Mouse (Mus musculus) MEL (cell line): ENCODE results near the gene Tcte2. TPM values are rescaled to one million over a fixed set of nuclear protein-coding genes. Genes with fewer than 3 reads are reported as not detected.

ENCODE experiments used
- DNase-seq: peaks from one replicate; pipeline ENCODE4 v3.0.0; 2011; ENCODE audit warnings: low read depth, low spot score
- H3K27ac ChIP-seq: 2 replicates; pipeline ENCODE4 v1.5.1; 2012; ENCODE audit warnings: low read depth, mild to moderate bottlenecking, control low read depth, low read length, moderate library complexity; ENCODE audit not compliant: control insufficient read depth
- H3K27me3 ChIP-seq, 2 experiments: fragments of 150-350 bp in 1 of 2; sonication (generic) in 1 of 2; 2 replicates each; pipeline ENCODE4 v1.6.1; 2012; ENCODE audit warnings: low read length in 2 of 2, mild to moderate bottlenecking in 2 of 2, improper control_type of control experiment in 1 of 2, moderate library complexity in 1 of 2; ENCODE audit not compliant: insufficient read depth in 2 of 2, control insufficient read depth in 1 of 2
- H3K36me3 ChIP-seq, 2 experiments: 2 replicates each; pipeline ENCODE4 v1.6.1; 2012 to 2014; ENCODE audit warnings: low read length in 2 of 2, improper control_type of control experiment in 1 of 2, inconsistent platforms in 1 of 2, mild to moderate bottlenecking in 1 of 2; ENCODE audit not compliant: insufficient read depth in 2 of 2, control insufficient read depth in 1 of 2
- H3K4me1 ChIP-seq, 2 experiments: fragments of 150-350 bp in 1 of 2; sonication (generic) in 1 of 2; 2 replicates each; pipeline ENCODE4 v1.6.1; 2012; ENCODE audit warnings: low read length in 2 of 2, improper control_type of control experiment in 1 of 2, mild to moderate bottlenecking in 1 of 2; ENCODE audit not compliant: insufficient read depth in 2 of 2, control insufficient read depth in 1 of 2
- H3K4me3 ChIP-seq, 2 experiments: fragments of 150-350 bp in 1 of 2; sonication (generic) in 1 of 2; 2 replicates each; pipeline ENCODE4 v1.5.1; 2012; ENCODE audit warnings: low read depth in 2 of 2, low read length in 2 of 2, mild to moderate bottlenecking in 2 of 2, moderate library complexity in 2 of 2, control low read depth in 1 of 2, improper control_type of control experiment in 1 of 2; ENCODE audit not compliant: control insufficient read depth in 1 of 2, insufficient read depth in 1 of 2
- H3K79me2 ChIP-seq: 2 replicates; pipeline ENCODE4 v1.6.1; 2012; ENCODE audit warnings: mild to moderate bottlenecking, low read length, moderate library complexity; ENCODE audit not compliant: control insufficient read depth, poor library complexity, insufficient read depth
- H3K9ac ChIP-seq: 2 replicates; pipeline ENCODE4 v1.6.1; 2012; ENCODE audit warnings: low read depth, mild to moderate bottlenecking, control low read depth, low read length, moderate library complexity; ENCODE audit not compliant: control insufficient read depth, poor library complexity, severe bottlenecking
- H3K9me3 ChIP-seq: fragments of 150-350 bp; sonication (generic); replicated peaks from 2 replicates; pipeline ENCODE4 v1.6.1; 2012; ENCODE audit warnings: mild to moderate bottlenecking, low read length, improper control_type of control experiment, moderate library complexity; ENCODE audit not compliant: insufficient read depth
- CHD1 ChIP-seq: IDR thresholded peaks from 2 replicates; pipeline ENCODE4 v1.6.1; 2012; ENCODE audit warnings: low read depth, mild to moderate bottlenecking, inconsistent platforms, low read length, improper control_type of control experiment
- CHD2 ChIP-seq: IDR thresholded peaks from 2 replicates; pipeline ENCODE4 v1.6.1; 2011; ENCODE audit warnings: low read length, improper control_type of control experiment
- CTCF ChIP-seq, 3 experiments: IDR thresholded peaks in 2 of 3; conservative IDR thresholded peaks in 1 of 3; 2 replicates each; pipeline ENCODE4 v1.5.1; 2011 to 2012; ENCODE audit warnings: low read length in 3 of 3, low read depth in 2 of 3, mild to moderate bottlenecking in 2 of 3, improper control_type of control experiment in 1 of 3, inconsistent platforms in 1 of 3, mixed read lengths in 1 of 3, moderate library complexity in 1 of 3; ENCODE audit not compliant: control insufficient read depth in 1 of 3, insufficient read depth in 1 of 3, poor library complexity in 1 of 3, severe bottlenecking in 1 of 3
- ELF1 ChIP-seq: IDR thresholded peaks from 2 replicates; pipeline ENCODE4 v1.6.1; 2014; ENCODE audit warnings: low read depth, mild to moderate bottlenecking, inconsistent platforms, low read length, improper control_type of control experiment, moderate library complexity
- GATA1 ChIP-seq: IDR thresholded peaks from 2 replicates; pipeline ENCODE4 v1.6.1; 2011; ENCODE audit warnings: low read depth, low read length, improper control_type of control experiment
- JUND ChIP-seq: IDR thresholded peaks from 2 replicates; pipeline ENCODE4 v1.6.1; 2011; ENCODE audit warnings: low read depth, mild to moderate bottlenecking, improper control_type of control experiment, low read length
- KAT2A ChIP-seq: conservative IDR thresholded peaks from 2 replicates; pipeline ENCODE4 v1.6.1; 2012; ENCODE audit warnings: low read depth, low read length, improper control_type of control experiment, inconsistent platforms
- MAX ChIP-seq: IDR thresholded peaks from 2 replicates; pipeline ENCODE4 v1.6.1; 2011; ENCODE audit warnings: low read length, improper control_type of control experiment
- MAZ ChIP-seq: IDR thresholded peaks from 2 replicates; pipeline ENCODE4 v1.6.1; 2012; ENCODE audit warnings: low read depth, mild to moderate bottlenecking, inconsistent platforms, low read length, improper control_type of control experiment
- MEF2A ChIP-seq: IDR thresholded peaks from 2 replicates; pipeline ENCODE4 v1.6.1; 2014; ENCODE audit warnings: low read depth, mild to moderate bottlenecking, inconsistent platforms, low read length, improper control_type of control experiment; ENCODE audit not compliant: poor library complexity, insufficient replicate concordance, severe bottlenecking; ENCODE audit errors: extremely low read depth
- MXI1 ChIP-seq: IDR thresholded peaks from 2 replicates; pipeline ENCODE4 v1.6.1; 2011; ENCODE audit warnings: mild to moderate bottlenecking, low read depth, low read length, improper control_type of control experiment
- MYB ChIP-seq: IDR thresholded peaks from 2 replicates; pipeline ENCODE4 v1.6.1; 2011; ENCODE audit warnings: mild to moderate bottlenecking, low read depth, low read length, improper control_type of control experiment
- RAD21 ChIP-seq: IDR thresholded peaks from 2 replicates; pipeline ENCODE4 v1.6.1; 2011; ENCODE audit warnings: mild to moderate bottlenecking, low read depth, low read length, improper control_type of control experiment
- TAL1 ChIP-seq: IDR thresholded peaks from 2 replicates; pipeline ENCODE4 v1.6.1; 2012; ENCODE audit warnings: mild to moderate bottlenecking, inconsistent platforms, low read length, moderate library complexity, mixed read lengths
- TCF12 ChIP-seq: IDR thresholded peaks from 2 replicates; pipeline ENCODE4 v1.6.1; 2014; ENCODE audit warnings: low read depth, mild to moderate bottlenecking, inconsistent platforms, low read length, improper control_type of control experiment, moderate library complexity
- ZKSCAN1 ChIP-seq: IDR thresholded peaks from 2 replicates; pipeline ENCODE4 v1.6.1; 2012; ENCODE audit warnings: low read depth, mild to moderate bottlenecking, inconsistent platforms, low read length, improper control_type of control experiment, moderate library complexity
- ZMIZ1 ChIP-seq: IDR thresholded peaks from 2 replicates; pipeline ENCODE4 v1.6.1; 2012; ENCODE audit warnings: low read depth, mild to moderate bottlenecking, inconsistent platforms, low read length, improper control_type of control experiment, moderate library complexity
- polyA plus RNA-seq, 2 experiments: library from polyadenylated mRNA; stranded (reverse) in 1 of 2; unstranded in 1 of 2; fragments of >175 nt in 1 of 2; fragments of >200 nt in 1 of 2; gene quantifications; 2 replicates each; pipeline versions ENCODE4 v1.2.1 to v1.2.4; 2012; ENCODE audit warnings: low replicate concordance in 2 of 2, low read depth in 1 of 2; ENCODE audit not compliant: insufficient read length in 2 of 2, insufficient read depth in 1 of 2, missing spikeins in 1 of 2
- total RNA-seq: library from RNA; depleted of rRNA; stranded (reverse); fragments of 300-350 nt; gene quantifications from 2 replicates; pipeline ENCODE4 v1.2.3, GENCODE M21; 2012

Tcte2 gene
- total and polyA plus RNA-seq, 3 experiments: not detected

DNA sequence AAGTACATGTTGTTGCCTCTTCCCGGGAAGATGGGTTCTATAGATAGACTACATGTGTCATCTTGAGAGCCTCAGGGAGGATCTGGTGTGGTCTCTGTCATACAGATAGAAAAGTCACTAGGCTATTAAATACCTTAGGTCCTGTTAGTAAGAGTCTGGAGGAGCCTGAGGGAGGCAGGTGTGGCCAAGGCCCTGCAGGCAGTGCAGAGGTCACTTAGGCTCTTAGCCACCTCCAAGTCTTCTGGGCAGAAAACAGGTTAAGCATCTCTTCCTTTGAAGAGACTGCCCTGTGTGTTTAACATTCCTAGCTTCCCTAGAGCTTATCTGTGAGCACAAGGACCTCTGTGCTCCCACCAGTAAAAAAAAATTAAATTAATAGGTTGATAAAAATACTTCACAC is 21.8 kb upstream of the Tcte2 start:
- DNase-seq: no peak
- no peaks in the 10 kb centered on the region for H3K27me3 ChIP-seq
- TF ChIP-seq CHD1 (no peak), CTCF (IDR thresholded peaks at IDR 0.05 in 2 of 3, conservative IDR thresholded peaks at IDR 0.05 in 1 of 3; ENCODE audit: control insufficient read depth in 1 of 3, insufficient read depth in 1 of 3, low read depth in 2 of 3, low read length in 3 of 3, poor library complexity in 1 of 3, severe bottlenecking in 1 of 3) (no peak), CHD2 (no peak), TAL1 (no peak), TCF12 (no peak), MYB (no peak), KAT2A (no peak), MAZ (no peak), RAD21 (no peak)
- TF ChIP-seq, all 39 proteins: peak for 0
- Histone ChIP-seq H3K36me3 (no peaks in the 10 kb centered on the region), H3K9me3 (no peaks in the 10 kb centered on the region), H3K79me2 (no peaks in the 10 kb centered on the region), H3K4me1 (no peaks in the 10 kb centered on the region), H3K27ac (no peak overlapping the region), H3K4me3 (no peak overlapping the region), H3K9ac (no peak overlapping the region)

DNA sequence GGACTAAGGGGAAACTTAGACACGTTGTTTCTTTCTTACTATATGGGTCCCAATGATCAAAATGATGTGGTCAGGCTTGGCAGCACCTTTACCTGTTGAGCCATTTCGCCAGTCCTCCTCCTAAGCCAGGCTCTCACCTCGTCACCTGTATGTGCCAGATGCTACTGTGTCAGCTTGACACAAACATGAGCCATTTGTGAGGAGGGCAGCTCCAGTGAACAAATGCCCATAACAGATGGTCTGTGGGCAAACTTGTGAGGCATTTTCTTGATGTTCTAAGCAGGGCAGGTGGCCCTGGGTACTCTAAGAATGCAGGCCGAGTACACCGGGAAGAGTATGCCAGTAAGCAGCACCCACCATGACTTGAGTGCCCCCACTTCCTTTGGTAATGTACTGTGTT is 20.3 kb upstream of the Tcte2 start:
- DNase-seq: no peak
- Histone ChIP-seq H3K4me3 (no peak overlapping the region), H3K9ac (no peak overlapping the region), H3K79me2 (no peaks in the 10 kb centered on the region), H3K27me3 (no peaks in the 10 kb centered on the region), H3K36me3 (no peaks in the 10 kb centered on the region), H3K4me1 (no peaks in the 10 kb centered on the region), H3K27ac (no peak overlapping the region), H3K9me3 (no peaks in the 10 kb centered on the region)
- TF ChIP-seq JUND (no peak), MEF2A (no peak), CHD1 (no peak), MXI1 (no peak), GATA1 (no peak), ZMIZ1 (no peak), MAZ (no peak), ELF1 (no peak), ZKSCAN1 (no peak), CTCF (IDR thresholded peaks at IDR 0.05 in 2 of 3, conservative IDR thresholded peaks at IDR 0.05 in 1 of 3; ENCODE audit: control insufficient read depth in 1 of 3, insufficient read depth in 1 of 3, low read depth in 2 of 3, low read length in 3 of 3, poor library complexity in 1 of 3, severe bottlenecking in 1 of 3) (no peak), MAX (no peak)
